Mouse (Mus musculus): Measurements from ENCODE around the gene 2310022B05Rik.

Gene 2310022B05Rik

DNA sequence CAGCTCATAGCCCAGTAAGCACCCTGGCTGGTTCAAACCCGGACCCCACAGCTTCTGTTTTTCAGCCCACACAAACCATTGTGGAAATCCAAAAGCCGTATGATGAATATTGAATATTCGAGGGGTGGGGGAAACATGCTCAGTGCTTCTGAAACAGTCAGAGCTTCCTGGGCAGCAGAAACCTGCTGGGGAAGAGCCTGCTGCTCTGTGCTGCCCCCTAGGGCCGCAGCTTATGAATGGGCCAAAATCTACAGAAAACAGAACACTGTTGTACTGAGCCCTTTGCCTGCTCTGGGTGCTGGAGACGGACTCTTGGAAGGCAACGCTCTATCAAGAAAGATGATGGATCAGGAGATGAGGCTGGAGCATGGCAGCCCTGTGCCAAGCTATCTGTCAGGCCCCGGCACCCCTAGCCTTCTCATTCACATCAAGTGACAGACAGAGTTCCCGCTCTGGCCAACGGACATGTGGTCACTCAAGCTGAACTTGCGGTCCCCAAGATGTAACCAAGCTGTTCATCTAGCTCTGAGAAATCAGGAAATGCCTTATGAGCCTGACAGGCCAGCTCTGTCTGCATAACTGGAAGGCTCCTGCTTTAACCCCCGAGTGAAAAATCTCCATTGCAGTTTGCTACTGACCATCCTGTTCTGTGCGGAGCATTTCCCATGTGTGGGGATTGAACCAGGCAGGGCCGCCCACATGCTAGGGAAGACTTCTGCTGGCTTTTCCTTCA, 54.8 kb downstream of the 2310022B05Rik start:
- no peak for DNase-seq (ENCODE audit: low read depth, low spot score)

- DNase-seq (ENCODE audit: low read depth, low spot score): no peak
Observed at GRCm38 (mm10) chr8:124604066-124604465, 59.1 kb downstream of the 2310022B05Rik start.

GRCm38 (mm10) chr8:124589393-124589792, 73.8 kb downstream of the 2310022B05Rik start:
- DNase-seq (ENCODE audit: low read depth, low spot score): no peak

DNA sequence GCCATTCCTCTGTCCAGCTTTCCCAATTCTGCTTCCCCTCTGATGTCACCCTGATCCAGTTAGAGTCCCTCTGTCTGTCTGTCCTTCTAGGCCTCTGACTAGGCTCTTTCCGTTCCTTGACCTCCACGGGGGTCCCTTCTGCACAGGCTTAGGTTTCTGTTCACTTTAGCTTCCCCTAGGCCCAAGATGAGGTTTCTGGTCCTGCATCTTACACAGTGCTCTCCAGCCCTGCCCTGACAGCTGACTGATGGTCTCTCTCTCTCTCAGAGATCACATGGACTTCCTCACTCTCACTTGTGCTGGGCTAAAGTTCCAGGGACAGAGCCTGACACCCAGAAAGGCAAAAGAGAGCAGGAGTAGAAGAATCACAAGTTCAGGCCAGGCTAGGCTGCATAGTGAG, 76.6 kb downstream of the 2310022B05Rik start:
- DNase-seq (ENCODE audit: low read depth, low spot score): no peak

Data from retina, postnatal 7 days (tissue).